Mouse (Mus musculus) liver, embryonic 12.5 days (tissue): ENCODE data around the gene Col24a1. TPM values are rescaled to one million over a fixed set of nuclear protein-coding genes. Genes with fewer than 3 reads are reported as not detected.

Source experiments
- ATAC-seq: fragments of 200-750 bp; cut with Nextera tagmentation; 2 replicates; pipeline ENCODE4 v1.8.0; 2017; ENCODE audit warnings: moderate number of reproducible peaks, mild to moderate bottlenecking, moderate library complexity
- H3K27ac ChIP-seq: fragments of 300-500 bp; sonication (generic); 2 replicates; pipeline ENCODE4 v1.5.1; 2016; ENCODE audit warnings: mild to moderate bottlenecking
- H3K27me3 ChIP-seq: fragments of 300-500 bp; sonication (generic); replicated peaks from 2 replicates; pipeline ENCODE4 v1.6.1; 2016; ENCODE audit warnings: mild to moderate bottlenecking, moderate library complexity
- H3K36me3 ChIP-seq: fragments of 300-500 bp; sonication (generic); 2 replicates; pipeline ENCODE4 v1.6.1; 2016; ENCODE audit warnings: mild to moderate bottlenecking, moderate library complexity
- H3K4me1 ChIP-seq: fragments of 300-500 bp; sonication (generic); 2 replicates; pipeline ENCODE4 v1.6.1; 2016
- H3K4me2 ChIP-seq: fragments of 300-500 bp; sonication (generic); 2 replicates; pipeline ENCODE4 v1.6.1; 2016; ENCODE audit warnings: mild to moderate bottlenecking, moderate library complexity
- H3K4me3 ChIP-seq: fragments of 300-500 bp; sonication (generic); 2 replicates; pipeline ENCODE4 v1.5.1; 2016; ENCODE audit warnings: mild to moderate bottlenecking, moderate library complexity
- H3K9ac ChIP-seq: fragments of 300-500 bp; sonication (generic); 2 replicates; pipeline ENCODE4 v1.6.1; 2016; ENCODE audit warnings: mild to moderate bottlenecking, moderate library complexity
- H3K9me3 ChIP-seq: fragments of 300-500 bp; sonication (generic); replicated peaks from 2 replicates; pipeline ENCODE4 v1.6.1; 2016; ENCODE audit warnings: mild to moderate bottlenecking, moderate library complexity
- WGBS: fragments of 180-500 bp; shearing (Covaris S2); methylation state at CpG from one replicate; pipeline ENCODE4 v1.1.7; 2016; ENCODE audit not compliant: insufficient replicate concordance; 5-methylcytosine and 5-hydroxymethylcytosine counted together
- polyA plus RNA-seq: library from polyadenylated mRNA; unstranded; fragments of >200 nt; fragmentation: Nextera tagmentation; extraction: Ambion mirVana; gene quantifications from 2 replicates; pipeline ENCODE4 v1.2.1, GENCODE M21; 2016

Col24a1 gene
- 0.33 and 0.44 TPM in 2 replicates for polyA plus RNA-seq

GRCm38 (mm10) chr3:145292337-145293134 is at the start of gene Col24a1:
Col24a1 (plus strand) TSS chr3:145292472.
- H3K4me1 ChIP-seq = no peaks in the 10 kb centered on the region
- no peak within 1 kb of the TSS for H3K9ac ChIP-seq
- peak within 1 kb of the TSS; percentile 56 for H3K4me2 ChIP-seq
- H3K36me3 ChIP-seq = no peaks in the 10 kb centered on the region
- H3K9me3 ChIP-seq = no peaks in the 10 kb centered on the region
- peak within 1 kb of the TSS; percentile 33 for H3K4me3 ChIP-seq
- no peak within 1 kb of the TSS for H3K27ac ChIP-seq
- WGBS = 8% methylated on average over 21 of the region's 22 CpGs
- ATAC-seq = no peak; the same call in 1 of the 2 replicates
- H3K27me3 ChIP-seq = peaks cover 31% of the 10 kb centered on the region

DNA sequence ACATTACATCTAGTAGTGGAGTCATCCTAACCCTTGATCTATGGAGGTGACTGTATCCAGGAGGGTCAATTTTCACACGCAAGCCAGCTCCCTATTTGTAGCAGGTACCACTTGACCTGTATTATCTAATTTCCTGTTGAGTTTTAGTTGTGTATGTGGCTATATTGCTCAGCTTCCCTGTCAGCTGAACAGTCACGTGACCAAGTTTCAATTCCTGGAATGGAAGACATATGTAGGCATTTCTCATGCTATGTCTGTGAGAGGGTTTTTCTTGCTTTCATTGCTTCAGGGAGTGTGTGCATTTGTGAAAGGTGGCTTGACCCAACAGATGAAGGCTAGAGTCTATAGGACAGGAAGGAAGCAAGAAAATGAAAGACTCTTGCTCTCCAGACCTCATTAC is 44.2 kb upstream of the Col24a1 start:
- Histone ChIP-seq H3K4me2 (no peak overlapping the region), H3K9me3 (no peaks in the 10 kb centered on the region), H3K36me3 (no peaks in the 10 kb centered on the region), H3K4me3 (no peak overlapping the region), H3K4me1 (no peaks in the 10 kb centered on the region), H3K27me3 (no peaks in the 10 kb centered on the region), H3K9ac (no peak overlapping the region), H3K27ac (no peak overlapping the region)
- ATAC-seq = no peak
- WGBS = 60% methylated on average over 2 of the region's 2 CpGs

- WGBS = 66% methylated on average over 5 of the region's 5 CpGs
- Histone ChIP-seq H3K4me3 (no peak overlapping the region), H3K9me3 (no peaks in the 10 kb centered on the region), H3K27ac (no peak overlapping the region), H3K27me3 (no peaks in the 10 kb centered on the region), H3K4me1 (no peaks in the 10 kb centered on the region), H3K36me3 (no peaks in the 10 kb centered on the region), H3K4me2 (no peak overlapping the region), H3K9ac (no peak overlapping the region)
- ATAC-seq = no peak
These were observed 39.2 kb upstream of the Col24a1 start for GRCm38 (mm10) chr3:145253066-145253465.

DNA sequence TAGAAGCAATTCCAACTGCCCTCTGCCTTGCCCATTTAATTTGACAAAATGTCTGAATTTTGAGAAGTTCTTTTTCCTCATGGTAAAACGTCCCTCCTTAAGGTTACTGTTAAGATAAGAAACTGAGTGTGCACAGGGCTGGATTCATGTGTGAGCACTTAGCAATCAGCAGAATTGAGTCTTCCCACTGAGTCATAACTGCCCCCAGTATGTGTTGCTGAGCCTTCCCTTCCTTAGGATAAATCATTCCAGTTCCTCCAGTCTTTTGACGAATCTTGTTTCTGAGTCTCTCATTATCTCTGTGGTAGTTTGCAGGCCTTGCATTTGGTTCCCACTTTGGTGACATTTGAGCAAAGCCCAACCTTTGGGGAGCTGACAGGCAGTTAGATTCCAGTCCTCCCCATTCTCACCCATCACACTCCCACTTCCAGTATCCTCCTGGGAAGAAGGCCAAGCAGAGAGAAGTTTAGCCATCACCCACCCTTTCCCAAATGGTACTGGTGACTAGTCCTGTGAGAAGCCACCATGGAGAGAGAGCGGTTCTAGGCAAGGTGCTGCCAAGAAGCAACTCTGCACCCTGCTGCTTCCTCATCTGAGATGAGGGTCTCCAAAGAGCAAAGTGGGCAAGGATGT is 37.4 kb upstream of the Col24a1 start:
- no peak overlapping the region for H3K4me3 ChIP-seq
- H3K27me3 ChIP-seq = no peaks in the 10 kb centered on the region
- 56% methylated on average over 3 of the region's 3 CpGs for WGBS
- H3K36me3 ChIP-seq = no peaks in the 10 kb centered on the region
- no peak overlapping the region for H3K9ac ChIP-seq
- H3K4me1 ChIP-seq = no peaks in the 10 kb centered on the region
- H3K27ac ChIP-seq = no peak overlapping the region
- H3K4me2 ChIP-seq = no peak overlapping the region
- no peak for ATAC-seq
- no peaks in the 10 kb centered on the region for H3K9me3 ChIP-seq

GRCm38 (mm10) chr3:145256647-145257046 is 35.6 kb upstream of the Col24a1 start:
- no peak for ATAC-seq
- no peaks in the 10 kb centered on the region for H3K9me3 ChIP-seq
- H3K9ac ChIP-seq = no peak overlapping the region
- no peak overlapping the region for H3K27ac ChIP-seq
- H3K4me3 ChIP-seq = no peak overlapping the region
- H3K4me2 ChIP-seq = no peak overlapping the region
- no peaks in the 10 kb centered on the region for H3K4me1 ChIP-seq
- WGBS = 63% methylated on average over 7 of the region's 7 CpGs
- no peaks in the 10 kb centered on the region for H3K36me3 ChIP-seq
- H3K27me3 ChIP-seq = no peaks in the 10 kb centered on the region

- Histone ChIP-seq H3K9ac (no peak overlapping the region), H3K4me2 (no peak overlapping the region), H3K27ac (no peak overlapping the region), H3K27me3 (no peaks in the 10 kb centered on the region), H3K9me3 (no peaks in the 10 kb centered on the region), H3K36me3 (no peaks in the 10 kb centered on the region), H3K4me1 (no peaks in the 10 kb centered on the region), H3K4me3 (no peak overlapping the region)
- no peak for ATAC-seq
- 56% methylated on average over 6 of the region's 6 CpGs for WGBS
These were observed 32.6 kb upstream of the Col24a1 start for GRCm38 (mm10) chr3:145259678-145260077.

DNA sequence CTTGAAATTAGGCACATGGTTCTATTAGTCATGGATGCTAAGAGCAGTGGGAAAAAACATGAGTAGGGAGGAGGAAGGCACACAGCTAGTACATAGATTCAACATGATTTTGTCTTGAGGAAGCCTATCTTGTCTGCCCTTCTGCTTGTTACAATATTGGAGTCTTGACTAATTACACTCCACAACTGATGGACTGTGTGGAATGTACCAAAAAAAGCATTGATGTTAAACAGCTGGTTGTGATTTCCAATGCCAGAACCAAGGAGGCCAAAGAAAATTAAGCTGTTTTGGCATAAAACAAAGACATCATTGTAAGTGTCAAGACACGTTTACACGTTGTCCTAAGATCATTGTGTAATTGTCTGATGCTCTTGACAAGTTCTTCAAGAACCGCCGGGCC is 29.1 kb upstream of the Col24a1 start:
- H3K9ac ChIP-seq = no peak overlapping the region
- no peaks in the 10 kb centered on the region for H3K27me3 ChIP-seq
- no peak overlapping the region for H3K4me3 ChIP-seq
- H3K4me2 ChIP-seq = no peak overlapping the region
- no peaks in the 10 kb centered on the region for H3K4me1 ChIP-seq
- no peak overlapping the region for H3K27ac ChIP-seq
- H3K9me3 ChIP-seq = no peaks in the 10 kb centered on the region
- no peaks in the 10 kb centered on the region for H3K36me3 ChIP-seq
- WGBS = 59% methylated on average over 4 of the region's 4 CpGs
- no peak for ATAC-seq

GRCm38 (mm10) chr3:145268066-145268465 is 24.2 kb upstream of the Col24a1 start:
- Histone ChIP-seq H3K4me2 (no peak overlapping the region), H3K36me3 (no peaks in the 10 kb centered on the region), H3K27me3 (no peaks in the 10 kb centered on the region), H3K9ac (no peak overlapping the region), H3K27ac (no peak overlapping the region), H3K9me3 (no peaks in the 10 kb centered on the region), H3K4me3 (no peak overlapping the region), H3K4me1 (no peaks in the 10 kb centered on the region)
- peak; percentile 37; the same call in 1 of the 2 replicates for ATAC-seq
- 67% methylated on average over 7 of the region's 7 CpGs for WGBS

GRCm38 (mm10) chr3:145274191-145274590 is 18.1 kb upstream of the Col24a1 start:
- WGBS = 53% methylated on average over 6 of the region's 6 CpGs
- no peak for ATAC-seq
- no peak overlapping the region for H3K4me3 ChIP-seq
- no peak overlapping the region for H3K9ac ChIP-seq
- H3K27ac ChIP-seq = no peak overlapping the region
- no peaks in the 10 kb centered on the region for H3K27me3 ChIP-seq
- no peaks in the 10 kb centered on the region for H3K9me3 ChIP-seq
- H3K36me3 ChIP-seq = no peaks in the 10 kb centered on the region
- H3K4me2 ChIP-seq = no peak overlapping the region
- no peaks in the 10 kb centered on the region for H3K4me1 ChIP-seq

DNA sequence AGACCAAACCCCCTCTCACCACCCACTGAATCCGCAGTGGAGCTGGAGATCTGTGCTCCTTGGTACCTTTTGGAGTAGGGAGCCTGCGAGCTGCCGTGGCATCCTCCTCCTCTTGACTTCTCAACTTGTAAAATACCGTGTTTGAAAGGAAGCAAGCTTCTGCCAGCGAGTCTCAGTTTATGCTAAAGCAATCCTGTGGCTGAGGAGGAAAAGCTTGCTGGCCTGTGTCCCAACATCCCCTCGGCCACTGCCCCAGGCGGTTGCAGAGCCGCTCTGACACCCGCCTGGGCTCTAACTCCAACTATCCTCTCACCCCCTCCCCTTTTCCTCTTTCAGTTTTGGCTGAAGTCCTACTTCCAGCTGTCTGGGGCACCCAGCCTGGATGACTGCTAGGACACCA is 935 bp downstream of the Col24a1 start:
- Histone ChIP-seq H3K27ac (no peak overlapping the region), H3K9ac (no peak overlapping the region), H3K4me2 (peak overlapping the region; percentile 56), H3K4me3 (peak overlapping the region; percentile 33), H3K9me3 (no peaks in the 10 kb centered on the region), H3K27me3 (peaks cover 31% of the 10 kb centered on the region), H3K4me1 (no peaks in the 10 kb centered on the region), H3K36me3 (no peaks in the 10 kb centered on the region)
- 6% methylated on average over 9 of the region's 9 CpGs for WGBS
- no peak for ATAC-seq

DNA sequence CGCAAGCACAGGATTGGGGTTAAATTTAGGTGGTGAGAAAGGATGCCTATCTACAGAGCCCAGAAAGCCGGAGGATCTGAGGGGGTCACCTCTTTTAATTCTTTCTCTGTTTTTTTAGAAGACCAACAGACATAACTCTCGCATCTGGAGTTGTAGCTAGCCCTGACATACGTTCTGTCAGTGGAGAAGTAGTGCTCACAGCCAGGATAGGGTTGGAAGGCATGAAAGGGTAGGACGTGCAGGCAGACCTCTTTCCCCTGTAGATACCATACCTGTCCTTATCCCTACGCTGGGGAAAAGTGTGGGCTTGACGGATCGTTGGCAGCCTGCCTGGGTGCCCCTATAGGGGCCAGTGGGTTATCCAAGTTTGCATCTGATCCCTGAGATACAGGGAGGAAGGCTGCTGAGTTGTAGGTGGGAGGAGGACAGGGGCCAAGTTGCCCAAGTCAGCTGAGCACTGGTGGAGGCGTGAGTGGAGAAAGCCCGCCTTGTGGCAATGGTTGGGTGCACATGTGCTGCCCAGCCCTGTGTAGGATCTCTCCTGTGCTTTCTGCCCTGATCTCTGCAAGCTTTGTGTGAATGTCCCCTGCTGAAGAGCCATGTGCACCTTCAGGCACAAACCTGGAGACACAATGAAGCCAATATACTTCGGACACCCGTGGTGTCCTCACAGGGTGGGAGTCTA is 1.5 kb downstream of the Col24a1 start:
- peak overlapping the region; percentile 56 for H3K4me2 ChIP-seq
- no peak overlapping the region for H3K4me3 ChIP-seq
- H3K9me3 ChIP-seq = no peaks in the 10 kb centered on the region
- no peak for ATAC-seq
- H3K27ac ChIP-seq = no peak overlapping the region
- peaks cover 31% of the 10 kb centered on the region for H3K27me3 ChIP-seq
- no peaks in the 10 kb centered on the region for H3K36me3 ChIP-seq
- H3K9ac ChIP-seq = no peak overlapping the region
- no peaks in the 10 kb centered on the region for H3K4me1 ChIP-seq
- 42% methylated on average over 12 of the region's 12 CpGs for WGBS

GRCm38 (mm10) chr3:145299980-145300591 is 7.8 kb downstream of the Col24a1 start:
- Histone ChIP-seq H3K36me3 (no peaks in the 10 kb centered on the region), H3K4me2 (no peak overlapping the region), H3K4me3 (no peak overlapping the region), H3K27ac (no peak overlapping the region), H3K27me3 (no peaks in the 10 kb centered on the region), H3K9me3 (no peaks in the 10 kb centered on the region), H3K9ac (no peak overlapping the region), H3K4me1 (no peaks in the 10 kb centered on the region)
- no peak for ATAC-seq
- WGBS = 83% methylated on average over 5 of the region's 5 CpGs
